Mouse (Mus musculus): ENCODE measurements around the gene Zc3h12a.

DNA sequence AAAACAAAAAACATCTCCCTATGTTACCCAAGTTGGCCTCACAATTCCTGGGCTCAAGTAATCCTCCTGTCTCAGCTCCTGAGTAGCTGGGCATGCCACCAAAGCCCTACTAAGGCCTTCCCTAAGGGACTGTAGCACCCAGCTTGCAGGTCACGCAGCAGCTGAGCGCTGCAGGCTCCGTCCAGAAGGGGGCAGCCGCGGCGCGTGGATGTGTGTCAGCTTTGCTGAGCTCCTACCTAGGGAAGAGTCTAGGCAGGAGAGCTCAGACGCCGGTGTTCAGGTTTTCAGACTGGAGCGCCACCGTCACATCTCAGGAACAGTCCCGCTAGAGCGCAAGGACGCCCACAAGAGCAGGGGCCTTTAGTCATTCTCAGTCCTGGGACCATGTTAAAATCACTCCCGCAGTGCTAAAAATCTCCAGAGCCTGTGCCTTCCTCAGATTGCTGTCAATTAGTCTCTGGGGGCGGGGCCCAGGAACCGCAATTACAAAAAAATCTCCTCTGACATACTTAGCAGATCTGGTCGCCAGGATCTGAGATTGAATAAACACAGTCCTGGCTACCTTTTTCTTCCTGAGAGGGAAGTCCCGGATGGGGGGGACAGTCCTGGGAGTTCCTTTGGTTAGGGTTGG is 32.8 kb upstream of the Zc3h12a start:
- TF ChIP-seq POLR2A (IDR thresholded peaks at IDR 0.05; ENCODE audit: insufficient read length, low read depth) (no peak), TCF12 (IDR thresholded peaks at IDR 0.05; ENCODE audit: insufficient read depth, poor library complexity, severe bottlenecking) (no peak), POLR2AphosphoS2 (IDR thresholded peaks at IDR 0.05; ENCODE audit: insufficient read length, low read depth) (no peak), MAX (IDR thresholded peaks at IDR 0.05; ENCODE audit: low read depth) (no peak), MYOG (IDR thresholded peaks at IDR 0.05; ENCODE audit: control insufficient read depth in 1 of 3, insufficient read depth in 1 of 3, insufficient read length in 2 of 3, low read depth in 2 of 3) (peak in 2 of 3 experiments; percentile 49 to 64), CEBPB (IDR thresholded peaks at IDR 0.05; ENCODE audit: insufficient read depth, poor library complexity, severe bottlenecking) (no peak)
